Mouse (Mus musculus): ENCODE results near the gene Mpo. TPM values are rescaled to one million over a fixed set of nuclear protein-coding genes. Genes with fewer than 3 reads are reported as not detected.
A peak's percentile ranks its signal among the peaks of the same experiment; 100 is the strongest.

Gene Mpo
- not detected for total RNA-seq (2021)
- long read RNA-seq, experiment 1 = 0 reads
- long read RNA-seq, experiment 2 = 0 reads

DNA sequence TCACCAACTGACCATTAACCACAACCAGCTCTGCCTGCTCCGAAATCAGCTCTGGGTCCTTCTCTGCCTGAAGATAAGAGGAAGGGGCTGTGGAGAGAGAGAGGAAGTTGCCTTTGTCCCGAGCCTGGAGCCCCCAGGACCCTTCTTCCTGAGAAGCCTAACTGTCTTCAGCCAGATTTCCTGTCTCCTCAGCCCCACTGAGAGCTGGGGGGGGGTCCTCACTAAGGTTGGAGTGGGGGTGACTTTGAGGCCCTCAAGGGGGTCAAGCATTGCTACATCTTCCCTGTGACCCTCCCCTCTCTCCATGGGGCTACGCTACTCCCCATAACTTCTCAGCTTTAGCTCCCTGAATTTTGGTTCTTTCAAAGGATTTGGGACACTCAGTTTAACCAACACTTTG is at the start of gene Mpo:
Gene Mpo (plus strand): TSS at position 122 of the 400 bp plus-strand sequence.
- no peak within 1 kb of the TSS for H3K27ac ChIP-seq

DNA sequence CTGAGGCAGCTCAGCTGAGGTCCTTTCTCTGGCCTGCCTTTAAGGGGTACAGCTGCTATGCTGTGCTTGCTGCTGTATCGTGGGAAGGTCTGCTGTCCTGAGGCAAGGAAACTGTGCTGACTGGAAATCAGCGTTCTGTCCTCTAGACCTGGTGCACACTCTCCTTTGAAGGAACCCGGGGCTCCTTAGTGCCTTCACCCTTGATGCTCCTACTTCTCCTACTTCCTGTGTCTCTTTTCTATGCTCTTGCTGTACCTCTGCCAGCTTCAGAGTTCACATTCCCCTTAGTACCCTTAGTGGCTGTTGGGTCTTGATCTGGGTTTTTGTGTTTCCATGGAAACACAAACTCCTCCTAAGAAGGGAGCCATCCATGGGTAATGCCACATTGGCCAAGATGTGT is 49.7 kb upstream of the Mpo start:
- Histone ChIP-seq H3K27ac (no peak overlapping the region), H3K4me3 (no peak overlapping the region)
- DNase-seq (ENCODE audit: low spot score in 2 of 2) = no peak
- TF ChIP-seq CTCF (conservative IDR thresholded peaks at IDR 0.05) = no peak

More for the DNA sequence above, at the start of gene Mpo:
- H3K4me3 ChIP-seq = no peak within 1 kb of the TSS
- DNase-seq (ENCODE audit: low spot score in 2 of 2) = no peak
- no peak for TF ChIP-seq CTCF (conservative IDR thresholded peaks at IDR 0.05)

DNA sequence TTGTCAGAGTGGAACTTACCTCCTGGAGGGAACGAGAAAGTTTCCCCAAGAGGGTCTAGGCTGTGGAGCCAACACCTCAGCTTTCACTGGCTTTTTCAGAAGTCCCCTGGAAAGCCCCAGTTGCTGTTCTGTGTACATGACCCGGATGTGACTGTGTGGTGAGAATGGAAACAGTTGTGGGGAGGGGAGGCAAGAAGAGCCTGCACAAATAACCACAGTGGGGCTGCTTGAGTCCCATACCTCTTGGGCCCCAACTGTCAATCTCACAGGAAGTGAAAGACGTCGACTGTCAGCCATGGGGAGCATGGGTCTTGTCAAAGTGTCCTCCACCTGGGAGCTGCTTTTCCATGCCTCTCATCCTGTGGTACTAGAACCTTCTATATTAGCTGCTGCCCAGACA is 48.4 kb upstream of the Mpo start:
- TF ChIP-seq CTCF (conservative IDR thresholded peaks at IDR 0.05) = no peak
- H3K27ac ChIP-seq = no peak overlapping the region
- no peak for DNase-seq (ENCODE audit: low spot score in 2 of 2)
- no peak overlapping the region for H3K4me3 ChIP-seq

DNA sequence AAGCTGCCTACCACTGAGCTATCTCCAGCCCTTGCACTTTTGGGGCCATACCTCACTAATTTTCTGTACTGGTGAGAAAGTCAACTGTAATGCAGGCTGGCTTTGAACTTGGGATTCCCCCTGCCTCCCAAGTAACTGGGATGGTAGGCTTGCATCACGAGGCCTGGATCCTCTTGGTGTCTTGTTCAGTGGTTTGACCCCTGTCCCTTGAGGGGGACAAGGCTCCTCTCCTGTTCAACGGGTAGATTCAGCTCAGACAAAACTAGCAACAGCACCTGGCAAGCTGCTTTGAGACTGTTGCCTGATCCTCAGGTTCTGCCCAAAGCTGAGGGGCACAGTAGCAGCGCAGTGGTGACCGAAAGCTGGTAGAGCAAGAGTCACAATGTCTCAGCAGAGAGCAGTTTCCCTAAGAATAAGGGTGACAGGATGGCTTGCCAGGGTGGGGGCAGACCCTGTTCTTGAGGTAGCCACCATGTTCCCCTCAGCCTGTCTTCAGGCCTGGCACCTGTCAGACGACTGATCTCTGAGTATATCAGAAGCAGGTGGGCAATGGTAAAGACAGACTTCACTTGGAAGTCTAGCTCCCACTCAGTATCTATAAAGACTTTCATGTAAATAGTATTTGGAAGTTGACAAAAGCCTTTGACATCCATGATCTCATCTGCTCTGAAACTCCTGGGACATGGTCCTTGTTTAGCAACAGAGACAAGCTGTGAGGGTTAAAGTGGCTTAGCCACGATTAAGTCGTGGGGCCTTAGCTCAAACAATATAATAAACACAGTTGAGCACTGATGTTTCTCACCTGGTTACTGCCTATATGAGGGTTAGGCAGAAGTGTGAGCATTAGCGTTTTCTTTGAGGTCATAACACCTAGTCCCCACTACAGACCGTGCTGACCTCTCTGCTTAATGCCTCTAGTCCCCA is 47.5 kb upstream of the Mpo start:
- no peak overlapping the region for H3K27ac ChIP-seq
- DNase-seq (ENCODE audit: low spot score in 2 of 2) = no peak
- TF ChIP-seq CTCF (conservative IDR thresholded peaks at IDR 0.05) = no peak
- H3K4me3 ChIP-seq = no peak overlapping the region

DNA sequence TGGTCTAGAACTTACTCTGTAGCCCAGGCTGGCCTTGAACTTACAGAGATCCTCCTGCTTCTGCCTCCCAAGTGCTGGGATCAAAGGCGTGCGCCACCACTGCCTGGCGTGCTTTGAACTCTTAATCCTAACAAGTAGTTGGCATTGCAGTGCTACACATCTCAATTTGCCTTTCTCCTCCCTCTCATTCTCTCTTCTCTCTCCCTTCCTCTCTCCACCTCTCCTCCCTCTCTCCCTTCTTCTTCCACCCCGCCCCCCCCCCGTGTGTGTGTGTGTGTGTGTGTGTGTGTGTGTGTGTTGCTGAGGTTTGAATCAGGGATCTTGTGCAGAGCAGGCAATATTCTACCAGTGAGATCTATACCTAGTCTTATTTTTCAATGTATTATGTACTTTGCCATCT is 46.1 kb upstream of the Mpo start:
- TF ChIP-seq CTCF (conservative IDR thresholded peaks at IDR 0.05) = no peak
- no peak overlapping the region for H3K27ac ChIP-seq
- no peak overlapping the region for H3K4me3 ChIP-seq
- no peak for DNase-seq (ENCODE audit: low spot score in 2 of 2)

DNA sequence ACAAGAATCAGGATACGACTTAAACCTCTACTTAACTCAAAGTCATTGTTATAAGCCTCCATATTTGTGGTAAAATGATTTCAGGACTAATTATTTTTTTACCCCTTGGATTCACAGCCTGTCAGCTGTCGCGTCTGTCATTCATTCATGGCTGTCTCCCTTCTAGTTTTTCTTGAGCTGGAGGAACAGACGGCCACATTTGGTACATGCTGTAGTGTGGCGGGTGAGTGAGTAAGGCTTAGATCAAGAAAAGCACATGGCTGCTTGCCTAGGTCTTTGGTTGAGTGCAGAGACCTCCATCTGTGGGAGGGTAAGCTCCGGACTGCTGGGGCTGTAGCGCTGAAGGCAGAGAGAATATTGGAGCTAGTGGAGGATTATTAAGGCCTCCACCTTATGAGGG is 45.7 kb upstream of the Mpo start:
- no peak for TF ChIP-seq CTCF (conservative IDR thresholded peaks at IDR 0.05)
- Histone ChIP-seq H3K27ac (no peak overlapping the region), H3K4me3 (no peak overlapping the region)
- peak in 1 of 2 experiments; percentile 72 for DNase-seq (ENCODE audit: low spot score in 2 of 2)

DNA sequence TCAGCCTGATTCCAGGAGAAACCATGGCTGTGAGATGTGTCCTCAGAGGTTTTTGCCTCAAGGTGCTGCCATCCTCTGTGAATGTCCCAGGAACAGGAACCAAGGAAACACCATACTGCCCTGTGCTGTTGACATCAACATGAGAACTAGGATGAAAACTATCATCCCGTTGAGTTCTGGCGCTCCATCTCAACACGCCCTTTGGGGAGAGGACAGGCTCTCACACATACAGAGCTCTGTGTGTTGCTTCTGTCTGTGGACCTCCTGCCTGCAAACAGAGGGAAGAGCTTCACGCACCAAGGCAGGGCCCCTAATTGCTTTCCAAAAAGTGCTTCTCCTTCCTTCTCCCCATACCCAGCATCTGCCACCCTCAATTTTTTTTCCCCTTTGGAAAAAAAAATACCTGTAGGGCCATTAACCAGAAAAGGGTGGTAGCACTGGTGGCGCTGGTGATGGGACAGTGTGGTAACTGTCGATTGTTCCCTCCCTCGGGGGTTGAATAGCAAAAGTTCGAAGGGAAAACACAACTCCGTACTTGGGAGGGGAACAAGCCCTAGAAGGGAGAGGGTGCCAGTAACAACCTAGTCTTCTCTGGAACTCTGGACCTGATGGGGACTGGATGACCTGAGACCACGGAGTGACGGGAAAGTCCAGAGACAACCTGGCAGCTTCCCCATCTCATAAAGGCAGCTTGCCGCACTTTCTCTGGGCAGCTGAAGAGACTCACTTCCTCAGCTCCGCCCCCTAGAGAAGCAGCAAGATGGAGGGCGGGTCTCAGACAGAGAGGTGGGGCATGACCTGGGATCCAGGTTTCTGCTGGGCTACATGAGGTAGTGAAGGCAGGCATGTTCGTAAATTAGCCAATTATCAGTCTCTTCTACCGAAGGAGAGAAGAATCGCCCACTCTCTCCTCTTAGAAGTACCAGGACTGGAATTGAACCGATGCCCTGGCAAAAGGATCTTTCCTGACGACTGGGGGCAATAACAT is 45.0 kb upstream of the Mpo start:
- no peak overlapping the region for H3K27ac ChIP-seq
- no peak for DNase-seq (ENCODE audit: low spot score in 2 of 2)
- TF ChIP-seq CTCF (conservative IDR thresholded peaks at IDR 0.05) = no peak
- no peak overlapping the region for H3K4me3 ChIP-seq

DNA sequence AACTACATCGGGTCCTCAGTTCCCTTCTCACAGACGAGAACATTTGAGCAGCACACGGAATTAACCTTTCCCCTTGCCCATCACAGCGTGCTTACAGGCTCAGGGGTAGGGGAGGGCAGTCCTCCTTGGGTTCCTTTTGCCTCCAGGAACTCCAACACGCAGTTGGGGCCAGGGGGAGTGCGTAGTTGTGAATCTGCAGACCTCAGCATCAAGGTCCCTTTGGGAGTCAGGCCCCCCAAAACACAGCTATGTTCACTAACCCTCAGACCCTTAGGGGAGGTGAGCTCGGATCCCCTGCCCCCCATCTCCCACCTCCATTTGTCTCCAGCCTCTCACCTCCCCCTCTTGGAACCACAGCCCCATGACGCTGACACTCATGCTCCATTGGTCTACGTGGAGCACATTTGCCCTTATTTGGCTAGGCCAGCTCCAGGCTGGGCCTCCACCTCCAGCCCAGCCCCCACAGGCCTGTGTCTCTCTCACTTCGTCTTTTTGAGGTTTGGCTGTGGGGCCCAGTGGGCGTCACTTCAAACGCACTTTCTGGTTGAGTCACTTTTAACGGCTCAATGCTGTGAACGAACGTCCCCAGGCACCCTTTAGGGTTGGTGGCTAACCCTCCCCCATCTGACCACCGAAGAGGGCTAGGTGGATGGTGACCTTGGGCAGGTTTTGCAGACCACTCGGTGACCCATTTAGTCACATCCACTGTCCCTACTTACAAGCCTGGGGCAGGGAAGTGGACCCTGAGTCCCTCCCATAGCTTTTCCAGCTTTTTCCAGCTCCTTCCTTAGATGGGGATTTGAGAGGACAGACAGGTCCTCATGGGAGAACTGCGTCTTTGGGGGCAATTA is 44.0 kb upstream of the Mpo start:
- no peak for TF ChIP-seq CTCF (conservative IDR thresholded peaks at IDR 0.05)
- DNase-seq (ENCODE audit: low spot score in 2 of 2) = no peak
- H3K4me3 ChIP-seq = no peak overlapping the region
- peak overlapping the region; percentile 61; the same call in 1 of the 2 replicates for H3K27ac ChIP-seq

DNA sequence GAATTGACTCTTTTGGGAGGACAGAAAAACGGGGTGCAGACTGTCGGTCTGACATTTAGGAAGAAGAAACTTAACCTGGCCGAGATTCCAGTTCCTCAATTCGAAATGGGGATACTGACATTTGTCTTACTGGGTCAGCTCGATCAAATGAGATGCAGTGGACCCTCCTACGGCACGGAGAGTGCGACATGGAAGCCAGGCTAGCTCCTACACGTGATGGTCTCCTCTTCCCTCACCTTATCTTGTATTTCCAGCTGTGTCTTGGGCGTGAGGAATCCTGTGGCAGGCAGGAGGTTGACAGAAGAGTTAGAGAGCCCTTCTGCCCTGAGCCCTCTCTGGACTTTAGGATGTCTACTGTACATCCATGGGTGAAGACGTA is 43.3 kb upstream of the Mpo start:
- Histone ChIP-seq H3K27ac (peak overlapping the region; percentile 61; the same call in 1 of the 2 replicates), H3K4me3 (no peak overlapping the region)
- TF ChIP-seq CTCF (conservative IDR thresholded peaks at IDR 0.05) = no peak
- DNase-seq (ENCODE audit: low spot score in 2 of 2) = no peak

DNA sequence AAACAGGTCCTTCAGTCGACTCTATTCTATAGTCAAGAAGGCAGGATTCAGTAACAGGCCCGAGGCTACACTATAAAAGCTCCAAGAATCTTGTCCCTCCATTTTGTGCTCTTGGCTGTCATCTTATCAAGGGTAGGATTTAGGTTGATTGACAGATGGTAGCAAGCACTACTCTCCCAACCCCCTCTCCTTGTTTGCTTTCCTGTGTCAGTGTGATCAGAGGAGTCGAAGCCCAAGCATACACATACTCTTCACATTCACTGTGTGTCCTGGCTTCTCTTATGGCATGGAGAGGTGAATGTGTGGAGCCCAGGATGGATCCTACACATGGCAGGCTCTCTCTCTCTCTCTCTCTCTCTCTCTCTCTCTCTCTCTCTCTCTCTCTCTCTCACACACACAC is 42.9 kb upstream of the Mpo start:
- no peak for TF ChIP-seq CTCF (conservative IDR thresholded peaks at IDR 0.05)
- no peak for DNase-seq (ENCODE audit: low spot score in 2 of 2)
- no peak overlapping the region for H3K4me3 ChIP-seq
- H3K27ac ChIP-seq = no peak overlapping the region

DNA sequence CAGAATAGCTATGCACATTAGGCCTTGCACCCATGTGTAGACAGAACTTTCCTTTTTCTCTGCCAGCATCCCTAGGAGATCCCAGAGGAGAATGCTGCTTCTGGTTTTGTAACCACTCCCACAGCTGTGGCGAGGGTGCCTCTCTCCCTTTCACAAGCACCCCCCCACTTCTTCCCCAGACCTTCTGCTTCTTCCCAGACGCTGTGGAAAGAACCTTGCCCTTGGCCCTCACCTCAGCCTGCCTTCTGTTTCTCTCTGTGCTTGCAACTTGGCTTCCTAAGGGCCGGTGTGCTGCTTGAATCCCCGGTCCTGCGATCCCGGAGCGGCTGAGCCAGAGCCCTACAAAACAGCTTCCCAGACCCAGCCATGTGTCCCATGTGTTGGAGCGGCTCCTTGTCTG is 42.4 kb upstream of the Mpo start:
- no peak for TF ChIP-seq CTCF (conservative IDR thresholded peaks at IDR 0.05)
- Histone ChIP-seq H3K27ac (no peak overlapping the region), H3K4me3 (no peak overlapping the region)
- DNase-seq (ENCODE audit: low spot score in 2 of 2) = no peak

DNA sequence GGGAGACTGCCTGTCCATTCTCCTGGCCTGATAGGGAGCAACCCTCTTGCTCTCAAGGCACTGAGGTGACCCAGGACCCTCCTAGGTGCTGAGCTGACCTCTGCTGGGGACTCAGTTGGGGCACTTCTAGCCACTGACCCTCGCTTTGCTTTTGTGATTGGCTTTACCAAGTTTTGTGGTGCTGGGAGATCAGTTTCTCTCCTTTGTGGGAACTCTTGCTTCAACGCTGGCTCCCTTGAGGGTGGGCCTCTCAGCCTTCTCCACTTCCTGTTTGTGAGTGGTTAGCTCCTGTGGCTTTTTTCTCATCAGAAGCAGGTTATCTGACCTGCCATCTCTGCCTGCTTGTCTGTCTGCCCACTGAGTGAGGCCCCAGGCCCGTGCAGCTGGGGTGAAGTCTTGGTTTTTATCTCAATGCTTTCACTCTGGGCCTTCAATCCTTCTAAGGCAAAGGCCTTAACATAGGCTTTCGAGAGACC is 41.9 kb upstream of the Mpo start:
- Histone ChIP-seq H3K4me3 (no peak overlapping the region), H3K27ac (no peak overlapping the region)
- no peak for DNase-seq (ENCODE audit: low spot score in 2 of 2)
- no peak for TF ChIP-seq CTCF (conservative IDR thresholded peaks at IDR 0.05)
